ENCODE assay signal across 29 mouse cellular contexts in genomic region chr12:116892584-116892983, GRCm38 (mm10).
A peak's percentile ranks its signal among the peaks of the same experiment; 100 is the strongest.
DNase-seq lines count a peak whose midpoint lies in the region; ATAC-seq lines count a peak whose summit lies in the region.
"Had no signal": no experiment of that assay in that cellular context is flagged by ENCODE, and none has a peak within 500 bp of the region (broad histone marks: within the 10 kb centered on the region; RNA-seq: fewer than 3 reads in every experiment).

No protein-coding gene starts in this region.

- no peak overlapping the region for H3K4me2 ChIP-seq in midbrain, embryonic 14.5 days (ENCODE audit: low read length)
- no peak overlapping the region for H3K4me2 ChIP-seq in hindbrain, embryonic 16.5 days (ENCODE audit: low read length)
- no peak overlapping the region for H3K4me2 ChIP-seq in neural tube, embryonic 14.5 days (ENCODE audit: low read depth, low read length)
- no peak overlapping the region for H3K4me2 ChIP-seq in forebrain, embryonic 12.5 days
- H3K4me2 ChIP-seq: embryonic facial prominence, embryonic 13.5 days; forebrain, embryonic 13.5 days; heart, embryonic 13.5 days; intestine, embryonic 15.5 days had no signal

- no peak overlapping the region for H3K4me3 ChIP-seq in midbrain, embryonic 14.5 days (replicated peaks; ENCODE audit: low read depth, low read length)
- no peak overlapping the region for H3K4me3 ChIP-seq in midbrain, embryonic 10.5 days
- no peak overlapping the region for H3K4me3 ChIP-seq in hindbrain, embryonic 16.5 days (ENCODE audit: low read length)
- no peak overlapping the region for H3K4me3 ChIP-seq in neural tube, embryonic 14.5 days (ENCODE audit: low read depth, low read length)
- no peak overlapping the region for H3K4me3 ChIP-seq in forebrain, embryonic 12.5 days (replicated peaks)
- H3K4me3 ChIP-seq: embryonic facial prominence, embryonic 10.5 days; embryonic facial prominence, embryonic 13.5 days; erythroblast, embryonic 14.5 days; forebrain, embryonic 13.5 days; gastrocnemius, adult 2 months; heart, adult 2 months; heart, embryonic 10.5 days; heart, embryonic 13.5 days; intestine, embryonic 15.5 days had no signal

- peaks cover 21% of the 10 kb centered on the region for H3K4me1 ChIP-seq in midbrain, embryonic 14.5 days (ENCODE audit: control insufficient read depth, insufficient read depth, low read length)
- peaks cover 8% of the 10 kb centered on the region for H3K4me1 ChIP-seq in midbrain, embryonic 10.5 days
- no peaks in the 10 kb centered on the region; the same call in 1 of the 2 replicates for H3K4me1 ChIP-seq in hindbrain, embryonic 16.5 days (ENCODE audit: control insufficient read depth, insufficient read depth, low read depth, low read length)
- H3K4me1 ChIP-seq in neural tube, embryonic 14.5 days (ENCODE audit: control insufficient read depth, insufficient read depth, low read length): peaks cover 19% of the 10 kb centered on the region
- peaks cover 9% of the 10 kb centered on the region for H3K4me1 ChIP-seq in forebrain, embryonic 12.5 days
- H3K4me1 ChIP-seq: embryonic facial prominence, embryonic 10.5 days; embryonic facial prominence, embryonic 13.5 days; heart, embryonic 10.5 days; heart, embryonic 13.5 days; intestine, embryonic 15.5 days had no signal

- WGBS in midbrain, embryonic 14.5 days: 84% methylated on average over 8 of the region's 8 CpGs
- 91% methylated on average over 8 of the region's 8 CpGs for WGBS in midbrain, embryonic 10.5 days
- 68% methylated on average over 8 of the region's 8 CpGs for WGBS in hindbrain, embryonic 16.5 days
- 48% methylated on average over 8 of the region's 8 CpGs for WGBS in neural tube, embryonic 14.5 days
- WGBS in forebrain, embryonic 12.5 days: 86% methylated on average over 8 of the region's 8 CpGs

- peak; percentile 42 for DNase-seq in heart, adult 11 months
- no peak for DNase-seq in heart, adult 18-20 months
- no peak for DNase-seq in midbrain, embryonic 14.5 days
- no peak for DNase-seq in midbrain, embryonic 10.5 days (ENCODE audit: low spot score)
- DNase-seq in kidney, postnatal 10 days: no peak
- DNase-seq: adrenal gland, postnatal 10 days; adrenal gland, postnatal 36 days; cerebellum, adult 18-20 months; cerebellum, adult 9-10 months; cerebellum, postnatal 25 days; embryo, embryonic 11 days; forebrain, postnatal 0 days; gastrocnemius, adult 2 months; gastrocnemius, postnatal 14 days; heart, adult 2 months; heart, postnatal 14 days; heart, postnatal 4 days; kidney, adult 11 months had no signal

- no peak overlapping the region; the same call in 1 of the 2 replicates for H3K9ac ChIP-seq in midbrain, embryonic 14.5 days (replicated peaks; ENCODE audit: low read length)
- H3K9ac ChIP-seq in hindbrain, embryonic 16.5 days (ENCODE audit: low read depth, low read length): no peak overlapping the region
- no peak overlapping the region for H3K9ac ChIP-seq in neural tube, embryonic 14.5 days (replicated peaks; ENCODE audit: low read depth, low read length)
- H3K9ac ChIP-seq in forebrain, embryonic 12.5 days: no peak overlapping the region
- H3K9ac ChIP-seq: embryonic facial prominence, embryonic 13.5 days; forebrain, embryonic 13.5 days; forebrain, postnatal 0 days; heart, embryonic 13.5 days; intestine, embryonic 15.5 days had no signal

- no peak for ATAC-seq in midbrain, embryonic 14.5 days (ENCODE audit: low FRiP score, low TSS enrichment)
- peak; percentile 53 for ATAC-seq in hindbrain, embryonic 16.5 days
- peak; percentile 83 for ATAC-seq in neural tube, embryonic 14.5 days (ENCODE audit: low read depth)
- ATAC-seq in forebrain, embryonic 12.5 days (ENCODE audit: low FRiP score): no peak
- ATAC-seq: forebrain, embryonic 13.5 days; forebrain, postnatal 0 days; intestine, embryonic 15.5 days; Patski had no signal

- no peaks in the 10 kb centered on the region for H3K9me3 ChIP-seq in midbrain, embryonic 14.5 days (ENCODE audit: control insufficient read depth, low read length)
- H3K9me3 ChIP-seq in midbrain, embryonic 10.5 days (replicated peaks): no peaks in the 10 kb centered on the region
- H3K9me3 ChIP-seq in hindbrain, embryonic 16.5 days (ENCODE audit: control insufficient read depth, low read length): no peaks in the 10 kb centered on the region
- H3K9me3 ChIP-seq in neural tube, embryonic 14.5 days (ENCODE audit: control insufficient read depth, low read length): no peaks in the 10 kb centered on the region
- H3K9me3 ChIP-seq in forebrain, embryonic 12.5 days: no peaks in the 10 kb centered on the region
- H3K9me3 ChIP-seq: embryonic facial prominence, embryonic 10.5 days; embryonic facial prominence, embryonic 13.5 days; forebrain, embryonic 13.5 days; heart, embryonic 10.5 days; heart, embryonic 13.5 days; intestine, embryonic 15.5 days had no signal

- no peaks in the 10 kb centered on the region for H3K27me3 ChIP-seq in midbrain, embryonic 14.5 days (ENCODE audit: control insufficient read depth, insufficient read depth, low read length)
- H3K27me3 ChIP-seq in midbrain, embryonic 10.5 days (ENCODE audit: low read depth, poor library complexity, severe bottlenecking): no peaks in the 10 kb centered on the region
- no peaks in the 10 kb centered on the region for H3K27me3 ChIP-seq in hindbrain, embryonic 16.5 days (replicated peaks; ENCODE audit: control insufficient read depth, insufficient read depth, low read length)
- H3K27me3 ChIP-seq in neural tube, embryonic 14.5 days (ENCODE audit: control insufficient read depth, insufficient read depth, low read length): no peaks in the 10 kb centered on the region
- no peaks in the 10 kb centered on the region; the same call in 1 of the 2 replicates for H3K27me3 ChIP-seq in forebrain, embryonic 12.5 days
- H3K27me3 ChIP-seq: embryonic facial prominence, embryonic 13.5 days; forebrain, embryonic 13.5 days; heart, embryonic 13.5 days; intestine, embryonic 15.5 days; Patski had no signal

- H3K27ac ChIP-seq in midbrain, embryonic 14.5 days (replicated peaks; ENCODE audit: low read depth, low read length): 0 out of 2 replicates have a peak overlapping the region, but pooled peaks have one; percentile 20
- H3K27ac ChIP-seq in midbrain, embryonic 10.5 days (replicated peaks): no peak overlapping the region
- no peak overlapping the region for H3K27ac ChIP-seq in hindbrain, embryonic 16.5 days (ENCODE audit: low read depth, low read length)
- H3K27ac ChIP-seq in neural tube, embryonic 14.5 days (ENCODE audit: low read depth, low read length): no peak overlapping the region
- H3K27ac ChIP-seq in forebrain, embryonic 12.5 days: no peak overlapping the region
- H3K27ac ChIP-seq: embryonic facial prominence, embryonic 10.5 days; embryonic facial prominence, embryonic 13.5 days; forebrain, embryonic 13.5 days; gastrocnemius, adult 2 months; heart, adult 2 months; heart, embryonic 10.5 days; heart, embryonic 13.5 days; intestine, embryonic 15.5 days had no signal

- no peaks in the 10 kb centered on the region for H3K36me3 ChIP-seq in midbrain, embryonic 14.5 days (ENCODE audit: control insufficient read depth, insufficient read depth, low read length)
- no peaks in the 10 kb centered on the region for H3K36me3 ChIP-seq in midbrain, embryonic 10.5 days
- H3K36me3 ChIP-seq in hindbrain, embryonic 16.5 days (ENCODE audit: control insufficient read depth, insufficient read depth, low read length): no peaks in the 10 kb centered on the region
- no peaks in the 10 kb centered on the region for H3K36me3 ChIP-seq in neural tube, embryonic 14.5 days (ENCODE audit: control insufficient read depth, insufficient read depth, low read length)
- H3K36me3 ChIP-seq in forebrain, embryonic 12.5 days (replicated peaks): no peaks in the 10 kb centered on the region
- H3K36me3 ChIP-seq: embryonic facial prominence, embryonic 10.5 days; embryonic facial prominence, embryonic 13.5 days; heart, embryonic 10.5 days; heart, embryonic 13.5 days; intestine, embryonic 15.5 days had no signal

Comparison
In these comparisons a context has a peak if more than half of its experiments do, and no peak if none do; other contexts are left out.
1. ATAC-seq: peak in hindbrain, embryonic 16.5 days (single experiment) and neural tube, embryonic 14.5 days (single experiment); none in midbrain, embryonic 14.5 days (single experiment) and forebrain, embryonic 12.5 days (single experiment).